Mouse (Mus musculus) cerebellum, adult 9-11 months (tissue): ENCODE measurements around the gene Gsta4.
"Not testable (repeated sequence)": the region's sequence is repeated elsewhere in the genome, so short reads cannot be mapped to it uniquely, and the experiment has no call there.

Experiments used
- DNase-seq: peaks from one replicate; pipeline ENCODE4 v3.0.0; 2022

The Gsta4 gene

GRCm38 (mm10) chr9:78182474-78182873 lies at the start of gene Gsta4:
TSS of gene Gsta4 (plus strand) at chr9:78182774.
- not testable (repeated sequence) for DNase-seq

GRCm38 (mm10) chr9:78135658-78136057 lies 46.9 kb upstream of the Gsta4 start:
- no peak for DNase-seq

- no peak for DNase-seq
Observed at GRCm38 (mm10) chr9:78138044-78138676, 44.4 kb upstream of the Gsta4 start.

- DNase-seq, result no peak
Observed at GRCm38 (mm10) chr9:78139463-78139862, 43.1 kb upstream of the Gsta4 start.

- peak; percentile 22 for DNase-seq
Observed at GRCm38 (mm10) chr9:78146099-78146498, 36.5 kb upstream of the Gsta4 start.

GRCm38 (mm10) chr9:78146627-78147026 lies 35.9 kb upstream of the Gsta4 start:
- no peak for DNase-seq

- DNase-seq, result no peak
Observed at GRCm38 (mm10) chr9:78148149-78148548, 34.4 kb upstream of the Gsta4 start.

- not testable (repeated sequence) for DNase-seq
Observed at GRCm38 (mm10) chr9:78149770-78150169, 32.8 kb upstream of the Gsta4 start.

GRCm38 (mm10) chr9:78154211-78154977 lies 28.2 kb upstream of the Gsta4 start:
- DNase-seq, result no peak

- no peak for DNase-seq
Observed at GRCm38 (mm10) chr9:78157221-78157620, 25.4 kb upstream of the Gsta4 start.

- DNase-seq, result no peak
Observed at GRCm38 (mm10) chr9:78163291-78163690, 19.3 kb upstream of the Gsta4 start.

- no peak for DNase-seq
Observed at GRCm38 (mm10) chr9:78164741-78165140, 17.8 kb upstream of the Gsta4 start.

GRCm38 (mm10) chr9:78165454-78165853 lies 17.1 kb upstream of the Gsta4 start:
- DNase-seq, result no peak

- no peak for DNase-seq
Observed at GRCm38 (mm10) chr9:78166694-78167452, 15.7 kb upstream of the Gsta4 start.

GRCm38 (mm10) chr9:78167453-78167969 lies 15.1 kb upstream of the Gsta4 start:
- no peak for DNase-seq

GRCm38 (mm10) chr9:78168864-78169263 lies 13.7 kb upstream of the Gsta4 start:
- no peak for DNase-seq

GRCm38 (mm10) chr9:78174016-78174415 lies 8.6 kb upstream of the Gsta4 start:
- DNase-seq, result no peak

- not testable (repeated sequence) for DNase-seq
Observed at GRCm38 (mm10) chr9:78174925-78175276, 7.7 kb upstream of the Gsta4 start.

GRCm38 (mm10) chr9:78175277-78176200 lies 7.0 kb upstream of the Gsta4 start:
- DNase-seq, result peak; percentile 96

GRCm38 (mm10) chr9:78176201-78176727 lies 6.3 kb upstream of the Gsta4 start:
- peak; percentile 72 for DNase-seq

GRCm38 (mm10) chr9:78176831-78177230 lies 5.7 kb upstream of the Gsta4 start:
- DNase-seq, result peak; percentile 39

GRCm38 (mm10) chr9:78178197-78178596 lies 4.4 kb upstream of the Gsta4 start:
- no peak for DNase-seq
